12 mouse cellular contexts compared by ENCODE assay signal in the genomic region with DNA sequence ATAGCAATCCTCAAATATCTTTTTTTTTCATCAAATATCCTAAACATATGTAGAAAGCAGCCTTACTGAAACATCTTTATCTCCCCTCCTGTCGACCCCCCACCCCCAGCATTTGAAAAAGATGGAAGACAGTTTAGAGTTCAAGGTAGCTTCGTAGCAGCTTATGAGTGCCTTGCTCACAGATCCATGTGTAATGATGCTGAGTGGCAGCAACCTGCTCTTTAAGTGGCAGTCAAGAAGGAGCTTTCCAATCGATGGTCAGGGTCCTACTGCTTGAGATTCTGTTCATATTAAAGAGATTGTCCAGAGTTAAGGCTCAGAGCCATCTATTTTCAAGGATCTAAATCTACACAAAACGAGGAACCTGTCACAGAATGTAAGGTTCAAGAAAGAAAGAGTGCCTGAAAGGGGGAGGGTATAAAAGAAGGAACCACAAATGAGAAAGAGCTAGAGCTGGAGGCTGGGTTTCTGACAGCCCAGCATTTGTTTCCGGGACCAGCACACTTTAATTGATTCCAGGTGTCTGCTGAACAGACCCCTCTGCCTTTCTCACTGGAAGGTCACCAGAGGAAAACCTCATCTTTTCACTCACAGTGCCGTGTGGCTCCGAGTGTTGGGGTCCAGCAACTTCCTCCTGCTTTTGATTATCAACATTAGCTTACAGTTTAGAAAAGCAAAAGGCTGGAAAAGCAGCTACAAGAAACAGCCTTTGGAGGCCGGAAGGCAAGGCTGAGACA. TPM values are rescaled to one million over a fixed set of nuclear protein-coding genes. Genes with fewer than 3 reads are reported as not detected.
A peak's percentile ranks its signal among the peaks of the same experiment; 100 is the strongest.
DNase-seq lines count a peak whose midpoint lies in the region; ATAC-seq and TF ChIP-seq lines count a peak whose summit lies in the region.
"Had no signal": no experiment of that assay in that cellular context is flagged by ENCODE, and none has a peak within 500 bp of the region (broad histone marks: within the 10 kb centered on the region; RNA-seq: fewer than 3 reads in every experiment).

No protein-coding gene starts in this region.

- no peak for TF ChIP-seq EP300 in stomach, postnatal 0 days (optimal IDR thresholded peaks at IDR 0.05)

- no peaks in the 10 kb centered on the region for H3K27me3 ChIP-seq in stomach, embryonic 16.5 days (ENCODE audit: control insufficient read depth, insufficient read depth, low read length)
- no peaks in the 10 kb centered on the region for H3K27me3 ChIP-seq in stomach, postnatal 0 days (ENCODE audit: control insufficient read depth, insufficient read depth, low read length)
- no peaks in the 10 kb centered on the region for H3K27me3 ChIP-seq in hindbrain, embryonic 14.5 days (ENCODE audit: control insufficient read depth, insufficient read depth, low read length)
- H3K27me3 ChIP-seq: midbrain, embryonic 12.5 days had no signal

- H3K36me3 ChIP-seq in stomach, embryonic 16.5 days (ENCODE audit: control insufficient read depth, insufficient read depth, low read length), result no peaks in the 10 kb centered on the region
- no peaks in the 10 kb centered on the region for H3K36me3 ChIP-seq in stomach, postnatal 0 days (ENCODE audit: control insufficient read depth, insufficient read depth, low read length)
- H3K36me3 ChIP-seq in hindbrain, embryonic 14.5 days (replicated peaks; ENCODE audit: control insufficient read depth, insufficient read depth), result no peaks in the 10 kb centered on the region
- H3K36me3 ChIP-seq: midbrain, embryonic 12.5 days had no signal

- peaks cover 6% of the 10 kb centered on the region for H3K4me1 ChIP-seq in stomach, embryonic 16.5 days (ENCODE audit: control insufficient read depth, insufficient read depth, low read length)
- H3K4me1 ChIP-seq in stomach, postnatal 0 days (replicated peaks; ENCODE audit: control insufficient read depth, insufficient read depth), result no peaks in the 10 kb centered on the region
- H3K4me1 ChIP-seq in hindbrain, embryonic 14.5 days (replicated peaks; ENCODE audit: control insufficient read depth, insufficient read depth, low read length), result no peaks in the 10 kb centered on the region
- H3K4me1 ChIP-seq: midbrain, embryonic 12.5 days had no signal

- no peak overlapping the region for H3K4me2 ChIP-seq in stomach, embryonic 16.5 days (ENCODE audit: low read depth, low read length)
- no peak overlapping the region for H3K4me2 ChIP-seq in stomach, postnatal 0 days (replicated peaks; ENCODE audit: low read depth)
- no peak overlapping the region for H3K4me2 ChIP-seq in hindbrain, embryonic 14.5 days (replicated peaks)
- H3K4me2 ChIP-seq: midbrain, embryonic 12.5 days had no signal

- H3K9me3 ChIP-seq in stomach, embryonic 16.5 days (replicated peaks; ENCODE audit: control insufficient read depth, low read length), result no peaks in the 10 kb centered on the region
- no peaks in the 10 kb centered on the region for H3K9me3 ChIP-seq in stomach, postnatal 0 days (ENCODE audit: control insufficient read depth, low read length)
- no peaks in the 10 kb centered on the region for H3K9me3 ChIP-seq in hindbrain, embryonic 14.5 days (ENCODE audit: control insufficient read depth, low read length)
- H3K9me3 ChIP-seq: midbrain, embryonic 12.5 days had no signal

- WGBS in stomach, embryonic 16.5 days, result 36% methylated on average over 8 of the region's 8 CpGs
- 36% methylated on average over 8 of the region's 8 CpGs for WGBS in stomach, postnatal 0 days
- 67% methylated on average over 8 of the region's 8 CpGs for WGBS in hindbrain, embryonic 14.5 days

- no peak for TF ChIP-seq CTCF in stomach, postnatal 0 days (IDR thresholded peaks at IDR 0.05; ENCODE audit: low read depth)

- H3K9ac ChIP-seq in stomach, embryonic 16.5 days (ENCODE audit: low read length), result peak overlapping the region; percentile 5; the same call in 1 of the 2 replicates
- no peak overlapping the region for H3K9ac ChIP-seq in stomach, postnatal 0 days (ENCODE audit: low read length)
- no peak overlapping the region for H3K9ac ChIP-seq in hindbrain, embryonic 14.5 days
- H3K9ac ChIP-seq: forebrain, postnatal 0 days; midbrain, embryonic 12.5 days had no signal

- ATAC-seq in stomach, embryonic 16.5 days (ENCODE audit: insufficient read depth, low FRiP score), result no peak
- ATAC-seq in stomach, postnatal 0 days (ENCODE audit: low FRiP score, low TSS enrichment), result no peak
- no peak for ATAC-seq in hindbrain, embryonic 14.5 days (ENCODE audit: low FRiP score)
- ATAC-seq: forebrain, postnatal 0 days had no signal

- no peak for DNase-seq in stomach, postnatal 0 days (ENCODE audit: low spot score)
- DNase-seq in embryo, embryonic 9.5 days (ENCODE audit: extremely low spot score), result peak; percentile 53
- no peak for DNase-seq in hindbrain, embryonic 14.5 days (ENCODE audit: low spot score)
- DNase-seq in retina, postnatal 1 day, result peak; percentile 11
- no peak for DNase-seq in kidney, postnatal 36 days
- no peak for DNase-seq in left cerebral cortex, postnatal 36 days (ENCODE audit: low spot score in 2 of 2)
- DNase-seq: cerebellum, postnatal 36 days; forebrain, postnatal 0 days; heart, postnatal 4 days; kidney, postnatal 10 days had no signal

- no peak overlapping the region for H3K27ac ChIP-seq in stomach, embryonic 16.5 days (ENCODE audit: low read length)
- H3K27ac ChIP-seq in stomach, postnatal 0 days (replicated peaks), result no peak overlapping the region
- H3K27ac ChIP-seq in hindbrain, embryonic 14.5 days, result 0 out of 2 replicates have a peak overlapping the region, but pooled peaks have one; percentile 5
- H3K27ac ChIP-seq: midbrain, embryonic 12.5 days had no signal

- H3K4me3 ChIP-seq in stomach, embryonic 16.5 days (replicated peaks; ENCODE audit: low read length), result no peak overlapping the region
- no peak overlapping the region for H3K4me3 ChIP-seq in stomach, postnatal 0 days (ENCODE audit: low read depth, low read length)
- no peak overlapping the region for H3K4me3 ChIP-seq in hindbrain, embryonic 14.5 days (replicated peaks; ENCODE audit: low read length)
- H3K4me3 ChIP-seq: midbrain, embryonic 12.5 days had no signal

- intact Hi-C loops in left cerebral cortex, postnatal 36 days (cut with DNase I), result no loop called here

RNA-seq across cellular contexts. Expression of gene Dse, which starts 31.5 kb away (rescaled TPM):
- polyA plus RNA-seq in stomach, embryonic 16.5 days (2015; fragmentation: Nextera tagmentation; extraction: Ambion mirVana), result 20.0 and 21.3 TPM in 2 replicates
- 7.5 and 8.3 TPM in 2 replicates for polyA plus RNA-seq in stomach, postnatal 0 days (2015; fragmentation: Nextera tagmentation; extraction: Ambion mirVana)
- 8.8 and 9.8 TPM in 2 replicates for polyA plus RNA-seq in hindbrain, embryonic 14.5 days (2014; fragmentation: Nextera tagmentation; extraction: Ambion mirVana)
- 10 to 100 TPM in 1 of 2 experiments, 1 to 10 TPM in 1; 6.5 to 10.5 TPM for total RNA-seq in left cerebral cortex, postnatal 36 days (2021)

RNA-seq across cellular contexts. Expression of gene Calhm6, which starts 48.3 kb away (rescaled TPM):
- 1.2 and 1.3 TPM in 2 replicates for polyA plus RNA-seq in stomach, embryonic 16.5 days (2015; fragmentation: Nextera tagmentation; extraction: Ambion mirVana)
- polyA plus RNA-seq in stomach, postnatal 0 days (2015; fragmentation: Nextera tagmentation; extraction: Ambion mirVana), result 0.74 and 1.1 TPM in 2 replicates
- polyA plus RNA-seq in hindbrain, embryonic 14.5 days (2014; fragmentation: Nextera tagmentation; extraction: Ambion mirVana), result 0.38 and 0.90 TPM in 2 replicates
- under 1 TPM; 0.36 to 0.69 TPM for total RNA-seq in left cerebral cortex, postnatal 36 days (2021)

Comparison
In these comparisons a context has a peak if more than half of its experiments do, and no peak if none do; other contexts are left out.
1. DNase-seq: peak in embryo, embryonic 9.5 days (single experiment) and retina, postnatal 1 day (single experiment); none in stomach, postnatal 0 days (single experiment), hindbrain, embryonic 14.5 days (single experiment), kidney, postnatal 36 days (0 of 2) and left cerebral cortex, postnatal 36 days (0 of 2).